Comparison of ENCODE assay signal across 16 mouse cellular contexts in the genomic region with DNA sequence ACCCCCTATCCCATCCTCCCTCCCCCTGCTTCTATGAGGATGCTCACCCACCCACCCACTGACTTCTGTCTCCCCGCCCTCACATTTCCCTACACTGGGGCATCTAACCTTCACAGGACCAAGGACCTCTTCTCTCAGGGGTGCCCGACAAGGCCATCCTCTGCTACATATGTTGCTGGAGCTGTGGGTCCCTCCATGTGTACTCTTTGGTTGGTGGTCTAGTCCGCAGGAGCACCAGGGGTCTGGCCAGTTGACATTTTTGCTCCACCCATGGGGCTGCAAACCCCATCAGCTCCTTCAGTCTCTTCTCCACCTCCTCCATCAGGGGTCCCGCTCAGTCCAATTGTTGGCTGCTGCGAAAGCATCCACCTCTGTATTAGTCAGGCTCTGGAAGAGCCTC.
"Had no signal": no experiment of that assay in that cellular context is flagged by ENCODE, and none has a peak within 500 bp of the region (broad histone marks: within the 10 kb centered on the region; RNA-seq: fewer than 3 reads in every experiment).

No protein-coding gene starts in this region.

- H3K36me3 ChIP-seq: neural tube, embryonic 13.5 days; neural tube, embryonic 15.5 days; stomach, embryonic 15.5 days had no signal

- H3K9me3 ChIP-seq: neural tube, embryonic 13.5 days; neural tube, embryonic 15.5 days; stomach, embryonic 15.5 days had no signal

- H3K4me1 ChIP-seq: neural tube, embryonic 13.5 days; neural tube, embryonic 15.5 days; stomach, embryonic 15.5 days had no signal

- DNase-seq: retina, postnatal 1 day; right cerebral cortex, adult 18-20 months; right cerebral cortex, postnatal 14 days; right cerebral cortex, postnatal 25 days; right cerebral cortex, postnatal 4 days; spleen, adult 18-20 months; thymus, adult 18-20 months; thymus, adult 2 months; thymus, postnatal 14 days; thymus, postnatal 25 days; thymus, postnatal 36 days; thymus, postnatal 4 days had no signal

- H3K27ac ChIP-seq: neural tube, embryonic 13.5 days; neural tube, embryonic 15.5 days; stomach, embryonic 15.5 days; stomach, postnatal 0 days had no signal

- H3K27me3 ChIP-seq: neural tube, embryonic 13.5 days; neural tube, embryonic 15.5 days; stomach, embryonic 15.5 days had no signal

- H3K4me3 ChIP-seq: neural tube, embryonic 13.5 days; neural tube, embryonic 15.5 days; stomach, embryonic 15.5 days had no signal
